Mouse (Mus musculus) bone marrow, adult 2 months (tissue): ENCODE measurements at regions not wholly inside any gene's neighbourhood (a gene's known extent, or its start where the extent isn't known, plus 50 kb on each side); places are given as distances from the start of the nearest gene placed in this dataset.

Source experiments
- CTCF ChIP-seq: fragments of 200-500 bp; IDR thresholded peaks from 2 replicates; pipeline ENCODE4 v1.5.1; 2011; ENCODE audit warnings: low read length, control low read depth; ENCODE audit not compliant: control insufficient read depth, insufficient read depth
- POLR2A ChIP-seq: fragments of 200-500 bp; IDR thresholded peaks from 2 replicates; pipeline ENCODE4 v1.6.1; 2011; ENCODE audit warnings: low read depth, mild to moderate bottlenecking, control low read depth, low read length, borderline replicate concordance; ENCODE audit not compliant: control insufficient read depth

DNA sequence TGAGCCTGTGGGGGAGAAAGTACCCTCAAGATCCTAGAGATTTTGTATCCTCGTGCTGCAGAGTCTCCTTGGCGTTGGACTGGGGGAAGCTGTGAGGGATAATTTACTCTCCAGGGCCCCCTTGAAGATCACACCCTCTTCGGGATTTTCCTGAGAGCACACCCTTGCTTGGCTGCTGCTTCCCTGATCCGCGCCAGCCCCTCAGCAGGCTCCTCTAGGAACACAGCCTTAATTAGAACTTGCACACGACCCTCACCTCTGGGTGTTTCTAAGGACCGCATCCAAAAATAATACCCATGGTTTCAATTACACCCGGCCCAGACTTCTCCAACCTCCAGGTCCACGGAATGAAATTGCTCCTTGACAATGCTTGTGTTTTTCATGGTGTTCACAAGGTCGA, 553.6 kb downstream of the Bnc2 start:
- TF ChIP-seq POLR2A = no peak
- TF ChIP-seq CTCF = no peak
